Mouse (Mus musculus) erythroblast, embryonic 14.5 days (primary cell): ENCODE measurements around the gene Tut1.

Experiments
- GATA1 ChIP-seq: IDR thresholded peaks from 2 replicates; pipeline ENCODE4 v1.6.1; 2012; ENCODE audit warnings: low read length, inconsistent platforms, mixed read lengths
- TAL1 ChIP-seq: IDR thresholded peaks from 3 replicates; pipeline ENCODE4 v1.6.1; 2012; ENCODE audit warnings: low read length, inconsistent platforms, mixed read lengths

DNA sequence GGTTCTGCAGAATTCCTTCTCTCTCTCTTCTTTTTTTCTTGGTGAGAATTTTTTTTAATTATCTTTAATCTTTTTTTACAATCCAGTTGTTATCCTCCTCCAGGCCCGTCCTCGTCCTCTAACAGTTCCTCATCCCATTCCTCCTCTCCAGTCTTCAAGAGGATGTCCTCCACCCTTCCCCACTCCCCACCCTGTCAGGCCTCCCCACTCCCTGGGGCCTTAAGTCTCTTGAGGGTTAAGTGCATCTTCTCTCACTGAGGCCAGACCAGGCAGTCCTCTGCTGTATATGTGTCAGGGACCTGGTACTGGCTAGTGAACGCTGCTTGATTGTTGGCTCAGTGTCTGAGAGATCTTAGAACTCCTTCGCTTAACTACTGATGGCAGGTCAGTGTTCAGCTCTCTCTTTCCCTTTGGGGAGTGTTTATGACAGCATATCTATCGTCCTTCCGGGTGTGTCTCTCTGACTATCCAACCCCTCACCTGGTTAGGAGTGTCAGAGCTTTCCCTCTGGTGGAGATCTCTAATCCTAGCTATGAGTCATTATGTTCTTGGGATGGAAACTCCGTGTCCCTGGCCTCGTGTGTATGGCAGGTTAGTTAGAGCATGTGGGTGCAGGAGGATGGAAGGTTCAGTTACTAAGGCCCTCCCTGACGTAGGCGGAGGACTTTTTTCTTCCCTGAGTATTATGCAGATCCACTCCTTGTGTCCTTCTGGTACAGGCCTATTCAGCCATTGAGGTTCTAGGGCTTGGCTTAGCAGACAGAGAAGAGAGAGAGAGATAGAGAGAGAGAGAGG lies 41.4 kb downstream of the Tut1 start:
- no peak for TF ChIP-seq GATA1
- TF ChIP-seq TAL1: no peak
